Mouse (Mus musculus): ENCODE data around the gene Mapk9.
A peak's percentile ranks its signal among the peaks of the same experiment; 100 is the strongest.
"Not testable (repeated sequence)": the region's sequence is repeated elsewhere in the genome, so short reads cannot be mapped to it uniquely, and the experiment has no call there.

Gene Mapk9

DNA sequence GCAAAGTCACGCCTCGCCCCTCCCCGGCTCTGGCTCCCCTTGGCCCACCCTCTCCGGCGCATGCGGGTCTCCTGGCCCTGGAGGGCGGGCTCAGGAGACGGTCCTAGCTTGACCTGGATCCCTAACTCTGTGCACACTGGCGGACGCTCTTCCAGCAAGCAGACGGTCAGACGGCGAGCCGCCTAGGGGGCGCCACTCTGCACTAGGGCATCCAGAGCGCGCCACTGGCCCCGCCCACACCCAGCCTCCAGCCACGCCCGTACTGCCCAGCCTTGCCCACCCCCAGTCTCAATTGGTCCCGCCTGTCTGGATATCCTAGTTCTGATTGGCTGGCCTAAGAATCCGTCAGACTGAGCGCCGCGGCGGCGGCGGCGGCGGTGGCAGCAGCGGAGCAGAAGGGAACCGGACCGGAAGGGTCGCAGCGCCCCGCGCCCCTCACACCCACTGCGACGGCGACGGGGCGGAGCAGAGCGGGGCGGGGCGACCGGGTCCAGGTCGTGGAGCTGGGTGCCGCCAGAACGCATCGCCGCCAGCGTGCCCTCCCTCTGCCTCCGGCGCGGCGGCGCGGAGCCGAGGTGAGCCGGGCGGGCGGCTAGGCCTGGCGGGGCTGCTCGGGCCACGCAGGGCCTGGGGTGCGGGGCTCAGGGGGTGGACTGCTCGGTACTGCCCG, at the start of gene Mapk9:
Mapk9 (plus strand) TSS at position 351 of the 670 bp plus-strand sequence.
- DNase-seq (ENCODE audit: low spot score), result peak; percentile 97

DNA sequence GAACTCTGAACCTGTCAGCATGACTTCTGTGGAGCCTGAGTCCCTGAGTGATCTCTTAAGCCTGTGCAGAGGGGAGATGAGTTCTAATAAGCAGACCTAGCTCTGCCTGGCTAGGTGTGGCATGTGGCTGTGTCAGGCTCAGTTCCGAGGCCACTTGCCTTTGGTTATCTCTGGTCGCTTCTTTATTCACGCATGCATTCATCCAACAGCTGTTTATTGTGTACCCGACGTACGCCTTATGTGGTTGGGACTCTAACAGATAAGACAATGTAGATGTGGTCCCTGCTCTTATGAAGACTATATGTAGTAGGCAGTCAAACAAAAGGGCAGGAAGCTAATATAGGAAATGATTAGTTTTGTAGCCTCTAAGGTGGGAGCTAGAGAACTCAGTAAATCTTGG, 47.6 kb upstream of the Mapk9 start:
- DNase-seq (ENCODE audit: low spot score), result no peak

DNA sequence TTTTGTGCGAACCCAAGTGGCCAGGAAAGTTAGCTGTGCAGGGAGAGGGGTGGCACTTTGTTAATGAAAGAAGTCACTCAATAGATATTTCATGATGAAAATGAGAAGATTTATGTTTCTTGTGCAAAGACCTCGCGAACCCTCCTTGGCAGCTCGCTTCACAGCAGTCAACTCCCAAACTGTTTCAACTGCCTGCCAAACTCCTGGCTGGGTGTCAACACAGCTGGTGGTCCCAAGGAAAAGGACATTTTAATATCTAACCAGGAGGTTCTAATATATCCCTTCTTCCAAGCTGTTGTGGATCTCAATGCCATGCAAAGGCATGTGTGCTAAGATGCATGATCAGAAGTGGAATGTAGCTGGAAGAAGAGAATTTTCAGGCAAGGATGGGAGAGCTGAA, 45.0 kb upstream of the Mapk9 start:
- DNase-seq (ENCODE audit: low spot score), result no peak

DNA sequence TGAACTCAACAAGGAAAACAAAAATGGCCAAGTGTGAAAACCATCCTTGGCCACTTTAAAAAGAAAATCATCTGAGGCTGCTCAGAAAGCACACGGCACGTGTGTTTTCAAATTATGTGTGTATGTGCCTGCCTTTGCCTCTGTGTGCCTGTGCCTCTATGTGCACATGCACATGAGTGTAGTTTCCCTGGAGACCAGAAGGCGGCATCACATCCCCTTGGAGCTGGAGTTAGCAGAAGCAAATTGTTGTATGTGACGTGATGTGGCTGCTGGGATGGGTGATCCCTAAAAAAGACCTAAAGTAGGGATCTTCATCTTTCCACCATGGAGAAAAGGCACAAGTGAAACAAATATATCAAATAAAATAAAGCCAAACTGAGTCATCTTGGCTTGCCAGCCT, 42.8 kb upstream of the Mapk9 start:
- DNase-seq (ENCODE audit: low spot score), result no peak

DNA sequence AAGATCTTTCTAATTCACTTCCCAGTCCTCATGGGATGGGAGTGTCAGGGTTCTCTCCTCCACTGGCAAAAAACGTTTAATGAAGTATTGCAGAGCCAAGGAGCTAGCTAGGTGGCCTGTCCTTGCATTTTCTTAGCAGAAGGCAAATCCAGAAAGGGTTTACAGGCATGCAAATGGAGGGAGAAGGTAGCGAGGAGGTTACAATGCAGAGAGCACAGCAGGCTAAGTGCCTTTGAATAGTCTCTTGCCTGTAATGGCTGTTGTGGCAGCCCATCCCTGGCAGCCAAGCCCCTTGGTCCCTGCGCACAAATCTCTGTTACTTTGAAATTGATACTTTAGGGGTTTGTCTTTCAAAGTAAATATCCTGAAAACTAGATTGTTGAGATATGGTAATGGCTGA, 40.3 kb upstream of the Mapk9 start:
- DNase-seq (ENCODE audit: low spot score), result no peak

GRCm38 (mm10) chr11:49808946-49809345, 37.6 kb upstream of the Mapk9 start:
- DNase-seq (ENCODE audit: low spot score), result no peak

DNA sequence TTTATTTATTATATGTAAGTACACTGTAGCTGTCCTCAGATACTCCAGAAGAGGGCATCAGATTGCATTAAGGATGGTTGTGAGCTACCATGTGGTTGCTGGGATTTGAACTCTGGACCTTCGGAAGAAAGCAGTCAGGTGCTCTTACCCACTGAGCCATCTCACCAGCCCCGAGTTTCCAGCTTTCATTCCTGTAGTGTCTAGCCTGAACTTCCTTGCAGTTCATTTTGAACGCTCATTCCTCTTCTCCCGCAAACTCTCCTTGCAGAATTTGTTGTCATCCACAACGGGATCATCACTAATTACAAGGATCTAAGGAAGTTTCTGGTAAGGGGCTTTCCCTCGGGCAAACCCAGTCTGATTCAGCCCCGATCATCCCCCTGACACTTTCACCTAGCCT, 35.9 kb upstream of the Mapk9 start:
- not testable (repeated sequence) for DNase-seq (ENCODE audit: low spot score)

DNA sequence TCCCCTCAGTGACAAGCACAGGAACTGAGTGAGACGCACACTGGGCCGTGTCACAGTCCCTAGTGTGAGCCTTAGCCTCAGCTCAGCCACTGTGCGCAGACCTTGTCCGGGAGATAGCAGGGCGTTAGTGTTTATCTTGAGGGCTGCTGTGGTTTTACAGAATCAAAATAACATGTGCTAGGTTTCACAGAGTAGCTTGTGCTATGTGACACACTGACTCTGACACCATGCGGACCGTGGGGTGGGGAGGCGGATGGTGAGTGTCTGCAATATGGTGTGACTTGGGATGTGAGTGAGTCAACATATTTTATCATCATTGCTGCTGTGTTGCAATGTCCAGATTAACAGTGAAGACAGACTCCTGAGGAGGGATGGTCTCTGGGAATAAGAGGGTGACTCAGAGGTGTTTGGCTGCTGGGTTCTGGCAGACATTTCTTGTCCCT, 35.4 kb upstream of the Mapk9 start:
- DNase-seq (ENCODE audit: low spot score), result peak; percentile 50

DNA sequence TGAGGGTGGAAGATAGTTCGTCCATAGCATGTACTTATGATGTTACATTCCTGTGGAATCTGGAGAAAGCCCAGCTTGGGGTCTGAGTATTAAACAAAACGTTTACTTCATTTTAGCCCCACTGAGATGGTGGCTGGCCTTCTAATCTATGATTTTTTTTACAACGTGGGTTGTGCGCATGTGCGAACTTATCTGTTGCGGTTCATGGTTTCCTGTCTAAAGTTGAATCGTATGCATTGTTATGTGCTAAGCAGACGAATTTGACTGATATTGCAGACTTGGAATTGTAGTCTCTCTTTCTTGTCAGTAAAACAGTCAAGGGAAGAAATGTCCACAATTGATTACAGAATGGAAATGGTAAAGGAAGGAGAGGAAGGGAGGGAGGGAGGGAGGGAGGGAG, 34.7 kb upstream of the Mapk9 start:
- DNase-seq (ENCODE audit: low spot score), result peak; percentile 51

- no peak for DNase-seq (ENCODE audit: low spot score)
Measured at GRCm38 (mm10) chr11:49818869-49819566, 27.5 kb upstream of the Mapk9 start.

- DNase-seq (ENCODE audit: low spot score), result no peak
Measured at GRCm38 (mm10) chr11:49819676-49820075, 26.9 kb upstream of the Mapk9 start.

- no peak for DNase-seq (ENCODE audit: low spot score)
Measured at GRCm38 (mm10) chr11:49820928-49821327, 25.6 kb upstream of the Mapk9 start.

- DNase-seq (ENCODE audit: low spot score), result no peak
Measured at GRCm38 (mm10) chr11:49821546-49821945, 25.0 kb upstream of the Mapk9 start.

DNA sequence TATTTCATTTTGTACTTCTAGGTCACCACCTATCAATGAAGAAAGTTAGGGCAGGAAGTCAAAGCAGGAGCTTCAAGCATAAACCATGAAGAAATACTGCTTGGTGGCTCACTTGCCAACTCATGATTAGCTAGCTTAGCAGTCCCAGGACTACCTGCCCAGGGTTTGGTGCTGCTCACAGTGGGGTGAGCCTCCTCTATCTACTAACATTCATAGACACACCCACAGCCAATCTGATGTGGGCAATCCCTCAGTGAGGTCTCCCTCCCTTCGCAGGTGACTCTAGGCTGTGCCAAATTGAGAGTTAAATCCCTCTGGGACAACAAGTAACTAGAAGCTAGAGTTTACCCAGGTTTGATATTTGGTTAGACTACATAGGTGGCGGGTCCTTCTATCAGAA, 24.2 kb upstream of the Mapk9 start:
- DNase-seq (ENCODE audit: low spot score), result no peak

DNA sequence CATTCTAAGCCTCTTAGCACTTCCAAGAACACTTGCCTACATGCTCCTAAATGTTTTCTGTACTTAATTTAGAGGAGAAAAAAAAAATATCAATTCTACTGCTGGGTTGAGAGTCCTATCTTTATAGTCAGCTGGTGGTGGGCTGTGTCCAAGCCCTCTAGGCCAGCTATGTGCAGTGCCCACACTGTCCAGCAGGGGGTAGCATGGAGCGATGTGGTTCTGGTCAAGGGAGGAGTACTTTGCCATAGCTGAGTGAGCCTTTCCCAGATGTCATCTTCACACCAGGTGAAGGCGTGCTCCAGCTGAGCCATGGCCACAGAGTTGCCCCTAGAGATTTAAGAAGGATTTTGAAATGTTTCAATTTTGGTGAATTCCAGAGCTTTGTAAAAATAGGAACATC, 21.7 kb upstream of the Mapk9 start:
- peak; percentile 58 for DNase-seq (ENCODE audit: low spot score)

DNA sequence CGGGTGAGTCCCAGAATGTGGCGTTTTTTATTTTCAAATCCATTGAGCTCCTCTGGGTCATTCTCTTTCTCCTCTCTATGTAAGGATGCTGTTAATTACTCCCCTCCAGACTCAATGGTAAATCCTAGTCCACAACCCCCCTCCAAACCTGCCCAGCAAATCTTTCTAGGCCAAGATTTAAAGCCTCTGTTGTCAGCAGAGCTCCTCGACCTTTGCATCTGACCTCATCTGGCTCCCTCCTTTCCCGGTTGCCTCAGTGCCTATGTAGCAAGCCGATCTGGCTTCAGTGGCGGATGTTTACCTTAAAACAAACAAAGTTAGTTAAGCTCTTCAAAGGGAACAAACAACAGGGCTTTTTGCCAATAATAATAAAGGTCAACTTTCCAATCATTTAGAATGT, 19.3 kb upstream of the Mapk9 start:
- DNase-seq (ENCODE audit: low spot score), result no peak

GRCm38 (mm10) chr11:49829176-49829745, 17.3 kb upstream of the Mapk9 start:
- DNase-seq (ENCODE audit: low spot score), result no peak

DNA sequence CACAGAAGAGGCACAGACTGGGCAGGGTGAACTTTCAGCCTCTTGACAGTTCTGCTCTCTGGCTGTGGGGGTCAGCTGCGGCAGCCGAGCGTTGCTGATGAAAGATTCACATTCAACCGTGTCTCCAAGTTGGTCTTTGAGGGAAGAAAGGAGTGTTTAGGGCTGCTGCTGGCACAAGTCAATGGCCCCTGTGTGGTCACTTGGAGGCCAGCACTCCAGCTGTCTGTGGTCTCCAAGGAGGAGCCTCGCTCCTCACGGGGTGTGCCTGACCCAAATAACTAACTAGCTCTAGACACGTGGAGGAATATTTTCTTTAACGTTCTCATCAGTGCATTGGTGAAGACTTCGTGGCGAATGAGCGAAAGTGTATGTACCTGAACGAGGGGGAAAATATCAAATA, 14.6 kb upstream of the Mapk9 start:
- DNase-seq (ENCODE audit: low spot score), result no peak

DNA sequence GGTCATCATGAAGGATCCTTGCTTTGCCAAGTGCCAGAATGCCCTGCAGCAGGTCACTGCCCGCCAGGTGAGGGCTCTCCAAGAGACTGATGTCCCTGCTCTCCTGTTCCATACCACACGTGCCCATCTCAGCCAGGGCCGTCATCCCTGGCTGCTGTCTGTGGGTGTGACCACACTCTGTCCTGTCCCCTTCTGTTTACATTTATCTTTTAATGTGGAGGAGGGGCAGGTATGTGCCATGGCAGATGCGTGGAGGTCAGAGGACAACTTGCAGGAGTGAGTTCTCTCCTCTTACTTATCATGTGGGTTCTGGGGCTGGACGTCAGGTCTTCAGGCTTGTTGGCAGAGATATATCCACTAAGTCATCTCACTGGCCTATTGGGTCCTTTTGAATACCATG, 13.6 kb upstream of the Mapk9 start:
- DNase-seq (ENCODE audit: low spot score), result no peak

- no peak for DNase-seq (ENCODE audit: low spot score)
Measured at GRCm38 (mm10) chr11:49834248-49834647, 12.3 kb upstream of the Mapk9 start.

GRCm38 (mm10) chr11:49835257-49835956, 11.1 kb upstream of the Mapk9 start:
- DNase-seq (ENCODE audit: low spot score), result no peak

DNA sequence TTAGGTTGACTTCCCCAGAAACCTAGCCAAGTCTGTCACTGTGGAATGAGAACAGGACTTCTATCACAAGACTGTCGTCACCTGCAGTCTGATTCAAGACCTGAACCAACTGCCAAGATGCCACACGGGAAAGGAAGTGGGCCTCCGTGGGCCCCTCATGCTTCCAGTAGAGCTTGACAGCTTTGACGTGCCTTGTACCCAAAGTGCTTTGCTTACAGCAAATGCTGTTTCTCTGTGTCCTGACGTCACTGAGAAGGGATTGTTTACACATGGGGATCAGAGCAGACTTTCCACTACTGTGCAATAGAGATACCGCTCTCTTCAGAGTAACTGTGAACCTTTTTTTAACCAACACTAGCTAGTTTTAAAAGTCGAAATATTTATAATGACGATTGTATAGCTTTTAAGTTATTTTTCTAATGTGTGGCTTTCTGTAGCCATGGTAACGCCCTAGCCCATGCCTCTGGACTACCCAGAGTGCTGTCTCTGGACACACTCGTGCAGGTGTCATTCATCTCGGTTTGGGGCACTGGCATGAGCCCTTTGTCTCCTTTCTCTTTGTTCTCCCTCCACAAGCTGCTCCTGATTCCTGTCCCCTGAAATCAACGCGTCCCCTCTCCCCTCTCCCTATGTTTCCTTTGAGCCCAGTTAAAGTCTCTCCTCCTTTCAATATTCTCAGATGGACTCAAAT, 8.7 kb upstream of the Mapk9 start:
- DNase-seq (ENCODE audit: low spot score), result no peak

Measured in c-Kit-positive CD71-positive TER-119-positive erythroid progenitor cells, embryonic 14.5 days (primary cell).